Mouse (Mus musculus) liver, adult 2 months (tissue): Measurements from ENCODE around the gene Pcdh15.

Experiments used
- CTCF ChIP-seq: fragments of 200-500 bp; IDR thresholded peaks from 2 replicates; pipeline ENCODE4 v1.5.1; 2011; ENCODE audit warnings: low read depth, low read length, control low read depth
- POLR2A ChIP-seq: fragments of 200-500 bp; IDR thresholded peaks from 2 replicates; pipeline ENCODE4 v1.6.1; 2011; ENCODE audit warnings: low read length, control low read depth; ENCODE audit not compliant: insufficient read depth; ENCODE audit errors: extremely low read depth

- TF ChIP-seq POLR2A, result no peak
- no peak for TF ChIP-seq CTCF
These were observed 923.9 kb downstream of the Pcdh15 start for GRCm38 (mm10) chr10:74023091-74023490.
